Mouse (Mus musculus) limb, embryonic 11.5 days (tissue): ENCODE measurements around the gene Rbck1. TPM values are rescaled to one million over a fixed set of nuclear protein-coding genes. Genes with fewer than 3 reads are reported as not detected.

ENCODE experiments used
- ATAC-seq: fragments of 200-750 bp; cut with Nextera tagmentation; 2 replicates; pipeline ENCODE4 v1.8.0; 2017; ENCODE audit warnings: low read depth; ENCODE audit not compliant: insufficient number of reproducible peaks, low FRiP score, low TSS enrichment
- DNase-seq: peaks from one replicate; pipeline ENCODE4 v3.0.0-alpha.2; 2015; ENCODE audit warnings: low spot score
- H3K27ac ChIP-seq: fragments of 300-500 bp; sonication (generic); replicated peaks from 2 replicates; pipeline ENCODE4 v1.5.1; 2014; ENCODE audit warnings: low read depth, mild to moderate bottlenecking, low read length
- H3K27me3 ChIP-seq: fragments of 300-500 bp; sonication (generic); 2 replicates; pipeline ENCODE4 v1.6.1; 2014; ENCODE audit warnings: mild to moderate bottlenecking, low read length, mixed read lengths; ENCODE audit not compliant: control insufficient read depth, insufficient read depth
- H3K36me3 ChIP-seq: fragments of 300-500 bp; sonication (generic); 2 replicates; pipeline ENCODE4 v1.6.1; 2014; ENCODE audit warnings: mild to moderate bottlenecking, low read length, moderate library complexity, mixed read lengths; ENCODE audit not compliant: control insufficient read depth, insufficient read depth
- H3K4me1 ChIP-seq: fragments of 300-500 bp; sonication (generic); 2 replicates; pipeline ENCODE4 v1.6.1; 2014; ENCODE audit warnings: low read length, mixed read lengths; ENCODE audit not compliant: control insufficient read depth, insufficient read depth
- H3K4me2 ChIP-seq: fragments of 300-500 bp; sonication (generic); 2 replicates; pipeline ENCODE4 v1.6.1; 2014; ENCODE audit warnings: low read depth, mild to moderate bottlenecking, moderate library complexity; ENCODE audit not compliant: severe bottlenecking
- H3K4me3 ChIP-seq: fragments of 300-500 bp; sonication (generic); 2 replicates; pipeline ENCODE4 v1.5.1; 2014; ENCODE audit warnings: low read depth, low read length
- H3K9ac ChIP-seq: fragments of 300-500 bp; sonication (generic); 2 replicates; pipeline ENCODE4 v1.6.1; 2014; ENCODE audit warnings: mild to moderate bottlenecking, low read length
- H3K9me3 ChIP-seq: fragments of 300-500 bp; sonication (generic); 2 replicates; pipeline ENCODE4 v1.6.1; 2016; ENCODE audit warnings: low read length; ENCODE audit not compliant: control insufficient read depth
- WGBS: fragments of 180-500 bp; shearing (Covaris S2); extraction: QIAGEN DNeasy Blood & Tissue Kit; methylation state at CpG from one replicate; pipeline ENCODE4 v1.1.7; 2014; 5-methylcytosine and 5-hydroxymethylcytosine counted together
- polyA plus RNA-seq: library from polyadenylated mRNA; unstranded; fragments of >200 nt; fragmentation: Nextera tagmentation; extraction: Ambion mirVana; gene quantifications from 2 replicates; pipeline ENCODE4 v1.2.1, GENCODE M21; 2014

The Rbck1 gene
- 66.6 and 67.4 TPM in 2 replicates for polyA plus RNA-seq

DNA sequence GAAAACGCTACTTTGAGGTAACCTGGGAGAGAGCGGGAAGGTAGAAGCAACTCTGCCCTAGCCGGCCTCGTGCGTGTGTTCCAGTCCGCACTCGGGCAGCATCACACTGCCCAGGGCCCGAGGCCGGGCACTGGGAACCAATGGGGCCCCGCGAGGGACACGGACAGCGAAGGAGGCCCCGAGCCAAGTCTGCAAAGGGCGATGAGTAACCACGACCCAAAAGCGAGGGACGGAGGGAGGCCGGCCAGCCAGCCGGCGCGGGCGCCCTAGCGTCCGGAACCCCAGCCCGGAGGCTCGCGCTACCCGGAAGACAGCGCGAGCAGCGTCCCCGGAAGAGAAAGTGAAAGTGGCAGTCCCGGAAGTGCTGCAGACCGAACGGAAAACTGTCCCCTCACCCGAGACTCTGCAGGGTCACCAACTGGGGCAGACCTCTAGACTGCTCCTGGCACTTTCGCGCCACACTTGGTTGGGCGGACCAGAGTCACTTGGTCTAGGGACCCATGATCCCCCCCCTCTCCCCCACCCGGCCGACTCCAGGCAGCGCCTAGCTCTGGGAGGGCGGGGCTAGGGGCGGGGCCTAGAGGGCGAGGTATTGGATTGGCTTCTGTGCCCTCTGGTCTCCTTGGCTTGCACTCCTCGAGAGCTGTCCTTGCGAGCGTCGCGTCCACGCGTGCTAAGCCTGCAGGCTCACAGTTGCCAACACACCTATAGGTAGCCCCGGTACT is at the start of gene Rbck1:
Gene Rbck1, minus strand, starts transcription at position 553 of the 725 bp plus-strand sequence.
- 0 out of 2 replicates have a peak, but pooled peaks cover 2% of the 10 kb centered on the region for H3K4me1 ChIP-seq
- no peaks in the 10 kb centered on the region for H3K27me3 ChIP-seq
- H3K9ac ChIP-seq, result peak within 1 kb of the TSS; percentile 85
- peak within 1 kb of the TSS; percentile 91 for H3K4me2 ChIP-seq
- ATAC-seq (peak; percentile 96), DNase-seq (peak; percentile 90)
- peak within 1 kb of the TSS; percentile 72 for H3K27ac ChIP-seq
- no peaks in the 10 kb centered on the region for H3K9me3 ChIP-seq
- WGBS, result under 1% methylated on average over 52 of the region's 54 CpGs
- peak within 1 kb of the TSS; percentile 86 for H3K4me3 ChIP-seq
- H3K36me3 ChIP-seq, result no peaks in the 10 kb centered on the region

DNA sequence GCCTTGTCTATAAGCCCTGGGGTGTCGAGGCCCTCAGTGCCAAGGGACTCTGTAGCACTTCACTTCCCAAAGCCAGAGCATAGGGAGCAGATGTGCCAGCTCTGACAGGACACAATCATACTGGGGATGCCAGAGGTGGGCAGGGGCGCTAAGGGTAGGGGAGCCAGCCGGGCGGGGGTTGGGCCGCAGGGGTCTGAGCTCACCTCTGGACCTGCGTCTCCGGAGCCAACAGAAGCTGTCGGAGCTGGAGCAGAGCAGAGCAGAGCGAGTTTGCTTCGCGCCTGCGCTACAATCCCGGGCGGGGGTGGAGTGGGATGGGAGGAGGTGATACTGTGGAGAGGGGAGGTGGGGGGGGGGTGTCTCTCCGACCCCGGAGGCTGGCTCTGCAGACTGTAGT is 43.9 kb upstream of the Rbck1 start, which contains the start of gene Nrsn2:
Gene Nrsn2, minus strand, starts transcription at position 294 of the 397 bp plus-strand sequence.
- Histone ChIP-seq H3K27ac (no peak within 1 kb of the TSS), H3K36me3 (no peaks in the 10 kb centered on the region; the same call in 1 of the 2 replicates), H3K27me3 (peaks cover 3% of the 10 kb centered on the region; the same call in 1 of the 2 replicates), H3K9ac (peak within 1 kb of the TSS; percentile 22), H3K4me2 (peak within 1 kb of the TSS; percentile 42), H3K4me3 (peak within 1 kb of the TSS; percentile 15), H3K9me3 (no peaks in the 10 kb centered on the region), H3K4me1 (peaks cover 17% of the 10 kb centered on the region; the same call in 1 of the 2 replicates)
- WGBS, result 1% methylated on average over 15 of the region's 16 CpGs
- DNase-seq (peak; percentile 58), ATAC-seq (peak; percentile 78)

DNA sequence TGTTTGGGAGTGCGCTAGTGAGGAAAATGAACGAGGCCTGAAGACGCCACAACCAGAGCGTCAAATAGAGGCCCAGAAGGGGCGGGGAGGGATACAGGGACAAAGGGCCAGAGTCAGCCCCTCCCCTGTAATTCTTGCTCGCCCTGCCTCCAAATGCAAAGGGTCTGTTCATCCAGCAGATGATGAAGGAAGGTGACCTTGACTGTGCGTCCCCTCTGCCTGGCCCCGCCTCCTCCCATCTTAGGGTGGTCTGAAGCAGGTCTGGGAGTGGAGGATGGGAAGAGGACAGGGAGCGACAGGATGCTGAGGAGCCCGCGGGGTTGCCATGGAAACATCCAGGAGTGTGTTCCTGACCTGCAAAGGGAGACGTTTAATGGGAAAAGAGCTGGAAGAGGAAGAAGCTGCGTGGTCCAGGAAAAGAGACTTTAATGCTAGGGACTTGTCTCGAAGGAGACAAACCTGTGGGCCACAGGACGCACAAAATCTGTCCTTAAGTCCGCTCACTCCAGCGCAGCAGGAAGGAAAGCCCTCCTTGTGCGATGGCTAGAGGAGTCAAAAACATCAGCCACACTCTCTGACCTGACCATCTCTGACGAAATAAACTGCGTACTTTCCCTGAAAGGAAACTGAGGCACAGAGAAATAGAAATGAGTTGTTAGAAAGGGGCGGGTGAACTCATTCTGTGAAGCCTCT is 43.3 kb upstream of the Rbck1 start:
- peak overlapping the region; percentile 22 for H3K9ac ChIP-seq
- DNase-seq (peak; percentile 72), ATAC-seq (peak; percentile 61)
- no peaks in the 10 kb centered on the region; the same call in 1 of the 2 replicates for H3K36me3 ChIP-seq
- 3% methylated on average over 21 of the region's 21 CpGs for WGBS
- H3K27ac ChIP-seq, result no peak overlapping the region
- no peaks in the 10 kb centered on the region for H3K9me3 ChIP-seq
- peak overlapping the region; percentile 42 for H3K4me2 ChIP-seq
- peaks cover 17% of the 10 kb centered on the region; the same call in 1 of the 2 replicates for H3K4me1 ChIP-seq
- H3K4me3 ChIP-seq, result peak overlapping the region; percentile 15
- peaks cover 3% of the 10 kb centered on the region; the same call in 1 of the 2 replicates for H3K27me3 ChIP-seq

DNA sequence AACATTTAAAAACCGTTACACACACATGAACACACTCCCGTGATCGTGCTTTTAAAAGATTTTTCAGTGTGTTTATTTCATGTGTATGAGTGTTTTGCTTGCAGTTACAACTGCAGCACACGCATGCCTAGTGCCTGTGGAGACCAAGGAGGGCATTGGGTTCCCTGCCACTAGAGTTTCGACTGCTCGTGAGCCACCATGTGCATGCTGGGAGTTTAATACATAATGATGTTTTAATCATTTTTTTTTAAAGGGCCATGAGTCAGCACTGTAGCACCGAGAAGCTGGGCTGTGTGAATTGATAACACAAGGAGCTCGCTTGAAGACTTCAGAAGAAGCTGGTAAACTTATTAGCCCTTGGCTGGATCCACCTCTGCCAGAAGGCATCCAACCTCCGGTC is 41.1 kb upstream of the Rbck1 start:
- ATAC-seq, result no peak
- H3K36me3 ChIP-seq, result no peaks in the 10 kb centered on the region
- H3K9ac ChIP-seq, result no peak overlapping the region
- no peak overlapping the region for H3K4me2 ChIP-seq
- 82% methylated on average over 9 of the region's 9 CpGs for WGBS
- H3K4me3 ChIP-seq, result no peak overlapping the region
- DNase-seq, result no peak
- H3K4me1 ChIP-seq, result peaks cover 19% of the 10 kb centered on the region; the same call in 1 of the 2 replicates
- H3K27me3 ChIP-seq, result peaks cover 3% of the 10 kb centered on the region; the same call in 1 of the 2 replicates
- no peaks in the 10 kb centered on the region for H3K9me3 ChIP-seq
- no peak overlapping the region for H3K27ac ChIP-seq

DNA sequence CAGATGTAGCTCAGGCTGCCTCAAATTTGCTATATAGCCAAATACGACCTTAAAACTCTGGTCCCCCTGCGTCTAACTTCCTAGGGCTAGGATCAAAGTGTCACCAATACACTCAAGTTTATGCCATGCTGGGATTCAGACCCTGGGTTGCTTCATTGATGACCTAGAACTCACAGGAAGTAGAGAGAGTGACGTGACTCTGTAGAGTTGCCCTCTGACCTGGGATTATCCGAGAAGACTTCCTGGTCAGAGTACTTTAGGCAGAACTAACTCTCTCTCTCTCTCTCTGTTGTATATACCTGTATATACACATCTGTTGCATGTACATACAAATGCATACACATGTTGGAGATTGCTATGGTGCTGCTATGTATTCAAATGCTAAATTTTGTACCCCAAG is 40.2 kb upstream of the Rbck1 start:
- Histone ChIP-seq H3K27me3 (peaks cover 3% of the 10 kb centered on the region; the same call in 1 of the 2 replicates), H3K4me2 (no peak overlapping the region), H3K9me3 (no peaks in the 10 kb centered on the region), H3K36me3 (no peaks in the 10 kb centered on the region), H3K4me1 (peaks cover 19% of the 10 kb centered on the region; the same call in 1 of the 2 replicates), H3K4me3 (no peak overlapping the region), H3K27ac (no peak overlapping the region), H3K9ac (no peak overlapping the region)
- DNase-seq (no peak), ATAC-seq (no peak)
- 70% methylated on average over 4 of the region's 4 CpGs for WGBS

DNA sequence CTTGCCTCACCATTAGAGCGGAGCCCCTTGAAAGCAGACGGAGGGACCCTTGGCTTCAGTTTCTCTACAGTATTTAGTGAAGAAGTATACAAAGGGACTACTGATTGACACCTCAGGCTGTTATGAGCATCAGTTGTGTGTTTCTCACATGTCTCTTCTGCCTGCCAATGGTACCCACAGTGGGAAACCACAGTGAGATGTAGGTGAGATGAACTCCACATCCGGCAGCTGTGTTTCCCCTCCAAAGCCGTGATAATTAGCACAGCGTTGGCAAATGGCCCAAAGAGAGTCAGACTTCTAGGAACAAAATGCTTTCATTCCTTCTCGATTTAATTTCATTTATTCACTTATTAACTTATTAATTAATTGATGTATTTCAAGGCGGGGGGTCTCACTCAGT is 39.7 kb upstream of the Rbck1 start:
- ATAC-seq (no peak), DNase-seq (no peak)
- H3K9ac ChIP-seq, result no peak overlapping the region
- H3K4me2 ChIP-seq, result no peak overlapping the region
- no peaks in the 10 kb centered on the region for H3K36me3 ChIP-seq
- H3K4me1 ChIP-seq, result peaks cover 19% of the 10 kb centered on the region; the same call in 1 of the 2 replicates
- no peak overlapping the region for H3K4me3 ChIP-seq
- H3K9me3 ChIP-seq, result no peaks in the 10 kb centered on the region
- no peak overlapping the region for H3K27ac ChIP-seq
- peaks cover 3% of the 10 kb centered on the region; the same call in 1 of the 2 replicates for H3K27me3 ChIP-seq
- 85% methylated on average over 7 of the region's 7 CpGs for WGBS

DNA sequence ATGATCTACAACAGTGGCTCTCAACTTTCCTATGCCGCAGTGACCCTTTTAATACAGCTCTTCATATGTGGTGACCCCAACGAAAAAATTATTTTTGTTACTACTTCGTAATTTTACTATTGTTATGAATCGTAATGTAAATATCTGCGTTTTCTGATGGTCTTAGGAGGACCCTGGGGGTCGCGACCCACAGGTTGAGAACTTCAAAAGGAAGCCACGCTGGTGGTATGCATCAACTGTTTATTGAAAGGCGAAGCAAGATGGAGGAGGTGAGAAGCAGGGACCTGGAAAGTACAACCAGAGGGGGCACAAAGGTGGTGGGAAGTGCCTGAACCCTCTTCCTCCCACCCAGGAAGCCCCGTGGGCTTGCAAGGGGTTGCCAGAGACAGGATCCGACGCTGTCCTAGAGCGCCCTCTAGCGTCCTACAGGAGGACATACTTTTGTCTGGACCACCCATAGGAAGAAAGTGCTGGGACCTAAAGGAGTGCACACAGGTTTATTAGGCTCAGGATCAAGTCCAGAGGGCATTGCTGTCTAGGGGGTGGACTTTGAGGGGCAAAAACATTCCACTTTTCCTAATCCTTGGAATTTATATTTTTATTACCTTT is 36.2 kb upstream of the Rbck1 start:
- 0 out of 2 replicates have a peak, but pooled peaks cover 2% of the 10 kb centered on the region for H3K4me1 ChIP-seq
- no peaks in the 10 kb centered on the region for H3K36me3 ChIP-seq
- no peaks in the 10 kb centered on the region for H3K27me3 ChIP-seq
- H3K9me3 ChIP-seq, result no peaks in the 10 kb centered on the region
- no peak overlapping the region for H3K4me2 ChIP-seq
- no peak overlapping the region for H3K9ac ChIP-seq
- DNase-seq, result peak; percentile 80
- no peak overlapping the region for H3K27ac ChIP-seq
- H3K4me3 ChIP-seq, result no peak overlapping the region
- ATAC-seq, result no peak
- 30% methylated on average over 14 of the region's 14 CpGs for WGBS

DNA sequence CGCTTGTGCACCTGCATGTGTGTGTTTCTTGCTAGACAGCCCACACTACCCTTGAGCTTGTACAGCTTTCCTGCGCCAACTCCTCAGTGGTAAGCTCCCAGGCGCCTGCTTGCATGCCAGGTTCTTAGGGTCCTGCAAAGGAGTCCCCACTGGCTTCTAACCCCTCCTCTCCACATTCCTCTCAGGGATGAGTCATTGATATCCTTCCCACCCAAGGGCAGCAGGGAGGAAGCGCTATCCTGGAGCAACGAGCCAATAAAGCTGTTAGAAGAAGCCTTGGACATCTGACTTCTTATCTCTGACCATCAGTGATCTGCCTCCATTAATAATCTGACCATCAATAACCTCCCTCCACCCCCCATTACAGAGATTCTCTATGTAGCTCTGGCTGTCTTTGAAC is 35.5 kb upstream of the Rbck1 start:
- 78% methylated on average over 5 of the region's 5 CpGs for WGBS
- Histone ChIP-seq H3K9me3 (no peaks in the 10 kb centered on the region), H3K36me3 (no peaks in the 10 kb centered on the region), H3K9ac (no peak overlapping the region), H3K27me3 (no peaks in the 10 kb centered on the region), H3K4me2 (no peak overlapping the region), H3K4me1 (0 out of 2 replicates have a peak, but pooled peaks cover 2% of the 10 kb centered on the region), H3K4me3 (no peak overlapping the region), H3K27ac (no peak overlapping the region)
- DNase-seq (no peak), ATAC-seq (no peak)
